Mouse (Mus musculus): ENCODE results near the gene H2-Oa. TPM values are rescaled to one million over a fixed set of nuclear protein-coding genes. Genes with fewer than 3 reads are reported as not detected.

H2-Oa gene
- total RNA-seq (2022), result 1 to 10 TPM in 2 of 4 experiments, not detected in 2; 2.6 to 3.6 TPM

- no peak for DNase-seq (ENCODE audit: low spot score in 2 of 2)
Measured at GRCm38 (mm10) chr17:34092197-34092875, at the start of gene H2-Oa. Gene H2-Oa (plus strand): TSS chr17:34092340.

DNA sequence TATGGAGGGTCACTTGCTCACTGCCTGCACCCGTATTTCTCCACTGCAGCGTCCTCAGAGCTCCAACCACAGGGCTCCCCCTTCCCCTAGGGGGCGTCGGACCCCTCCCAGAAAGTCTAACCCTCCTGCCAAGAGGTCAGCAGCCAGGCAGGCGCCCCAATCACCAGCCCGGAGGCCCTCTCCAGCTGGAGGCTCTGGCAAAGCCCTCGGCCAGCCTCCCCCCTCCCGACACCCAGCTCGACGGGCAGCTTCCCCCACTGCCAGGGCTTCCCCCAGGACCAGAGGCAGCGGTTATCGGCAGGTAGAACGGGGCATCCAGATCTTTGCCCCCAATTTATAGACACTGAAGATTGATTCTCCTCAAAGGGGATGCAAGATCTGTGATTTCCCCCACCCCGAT lies 46.2 kb upstream of the H2-Oa start:
- DNase-seq (ENCODE audit: low spot score in 2 of 2), result no peak

DNA sequence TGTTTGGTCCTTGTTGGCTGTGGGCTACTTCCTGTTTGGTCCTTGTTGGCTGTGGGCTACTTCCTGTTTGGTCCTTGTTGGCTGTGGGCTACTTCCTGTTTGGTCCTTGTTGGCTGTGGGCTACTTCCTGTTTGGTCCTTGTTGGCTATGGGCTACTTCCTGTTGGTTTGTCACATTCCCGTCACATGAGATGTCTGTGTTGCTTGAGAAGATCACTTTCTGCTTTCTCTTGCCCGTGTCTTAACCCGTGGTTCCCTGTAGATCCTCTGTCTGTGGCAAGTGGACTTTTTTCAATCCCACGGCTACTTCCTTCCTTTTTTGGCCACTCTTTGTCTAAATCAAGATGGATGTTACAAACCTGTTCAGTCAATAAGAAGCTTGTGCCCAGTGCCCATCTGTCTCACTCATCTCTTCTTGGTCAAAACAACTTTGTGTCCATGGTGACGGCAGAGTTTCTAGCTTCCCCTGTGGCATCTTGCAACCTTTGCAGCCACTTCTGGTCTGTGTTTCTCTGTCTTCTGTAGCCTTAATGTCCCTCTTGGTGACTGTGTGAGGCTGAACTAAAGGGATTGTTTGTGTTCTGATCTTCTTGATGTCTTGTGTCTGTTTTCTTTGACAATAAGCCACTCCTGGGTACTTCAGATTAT lies 44.6 kb upstream of the H2-Oa start:
- no peak for DNase-seq (ENCODE audit: low spot score in 2 of 2)

GRCm38 (mm10) chr17:34057224-34057623 lies 34.9 kb upstream of the H2-Oa start:
- DNase-seq (ENCODE audit: low spot score in 2 of 2), result no peak

- no peak for DNase-seq (ENCODE audit: low spot score in 2 of 2)
Measured at GRCm38 (mm10) chr17:34068864-34069263, 23.3 kb upstream of the H2-Oa start.

DNA sequence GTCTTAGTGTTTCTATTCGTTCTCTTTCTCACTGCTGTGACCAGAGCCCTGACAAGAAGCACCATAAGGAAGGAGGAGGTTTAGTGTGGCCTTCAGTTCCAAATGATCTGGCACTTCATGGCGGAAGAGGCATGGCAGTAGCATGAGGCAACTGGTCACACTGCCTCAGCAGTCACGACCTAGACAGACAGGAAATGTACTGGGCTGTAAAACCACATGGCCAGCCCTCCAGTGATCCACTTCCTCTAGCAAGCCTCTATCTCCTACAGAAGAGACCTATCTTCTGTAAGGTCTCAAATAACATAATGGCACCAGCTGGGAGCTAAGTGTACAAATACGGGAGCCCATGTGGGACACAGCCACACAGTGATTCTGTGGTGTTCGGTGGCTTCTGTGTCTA lies 20.0 kb upstream of the H2-Oa start:
- DNase-seq (ENCODE audit: low spot score in 2 of 2), result no peak

DNA sequence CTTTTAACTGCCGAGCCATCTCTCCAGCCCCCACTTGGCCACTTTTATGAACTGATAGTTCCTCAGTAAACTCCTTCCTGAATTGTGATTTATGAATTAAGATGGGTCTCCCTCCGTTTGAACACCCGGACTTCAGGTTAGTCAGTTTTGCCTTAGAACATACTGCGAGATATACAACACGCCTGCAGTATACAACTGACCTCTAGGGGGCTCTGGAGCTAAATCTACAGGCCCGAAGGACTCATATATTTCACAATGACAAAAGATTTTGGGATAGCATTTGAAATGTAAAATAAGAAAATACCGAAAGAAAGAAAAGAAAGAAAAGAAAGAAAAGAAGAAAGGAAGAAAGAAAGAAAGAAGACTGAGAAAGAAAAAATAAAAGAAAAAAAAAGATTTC lies 16.9 kb upstream of the H2-Oa start:
- DNase-seq (ENCODE audit: low spot score in 2 of 2), result peak in 1 of 2 experiments; percentile 79

DNA sequence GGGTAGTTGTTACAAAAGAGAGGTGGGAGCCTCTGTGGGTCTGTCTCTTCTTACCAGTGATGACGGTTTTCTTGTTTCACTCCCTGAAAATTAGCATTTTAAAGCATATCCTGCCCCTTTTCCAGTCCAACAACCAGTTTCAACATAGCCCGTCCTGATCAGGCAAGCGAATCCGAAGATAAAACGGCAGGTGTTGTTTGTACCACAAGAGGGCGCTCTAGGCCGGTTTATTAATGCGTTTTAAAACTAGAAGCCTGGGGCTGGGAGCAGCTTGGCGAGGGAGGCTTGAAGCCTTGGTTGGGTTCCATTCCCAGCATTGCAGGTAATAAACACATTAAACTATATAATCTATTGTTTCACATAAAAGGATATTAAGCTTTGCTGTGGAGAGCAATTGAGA lies 14.6 kb upstream of the H2-Oa start:
- DNase-seq (ENCODE audit: low spot score in 2 of 2), result peak; percentile 35 to 71

DNA sequence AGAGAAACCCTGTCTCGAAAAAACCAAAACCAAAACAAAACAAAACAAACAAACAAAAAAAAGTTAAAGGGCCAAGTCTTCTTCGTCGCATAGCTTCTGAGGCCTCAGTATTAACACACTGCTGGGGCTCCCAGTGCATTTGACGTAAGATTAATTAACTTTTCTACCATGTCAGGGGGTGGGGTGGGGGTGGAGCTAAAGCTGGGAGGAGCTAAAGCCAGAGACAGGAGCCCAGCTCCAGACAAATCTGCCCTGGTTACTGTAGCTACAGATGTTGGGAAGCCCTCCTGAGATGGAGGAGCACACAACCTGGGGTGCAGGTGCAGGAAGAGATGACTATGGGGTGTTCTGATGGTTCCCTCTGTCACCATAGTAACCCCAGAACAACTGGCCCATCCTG lies 14.0 kb upstream of the H2-Oa start:
- DNase-seq (ENCODE audit: low spot score in 2 of 2), result no peak

DNA sequence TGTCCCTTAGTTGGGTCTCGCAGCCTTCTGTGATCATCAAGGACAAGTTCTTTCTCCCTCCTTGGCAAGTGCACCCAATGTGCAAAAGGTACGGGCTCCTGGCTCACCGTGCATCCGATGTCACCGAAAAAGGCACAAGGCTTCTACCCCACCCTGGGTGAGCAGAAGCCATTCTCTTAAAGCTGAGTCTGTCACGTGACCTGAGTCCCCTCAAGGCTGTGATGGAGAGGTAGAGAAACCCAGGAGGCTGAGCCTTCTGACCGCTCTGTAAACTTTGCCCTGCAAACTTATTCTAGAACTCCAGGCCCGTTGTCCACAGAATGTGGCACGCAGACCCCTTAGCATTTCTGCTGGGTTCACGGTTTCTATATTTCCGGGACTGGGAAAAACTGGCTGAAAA lies 13.1 kb upstream of the H2-Oa start:
- DNase-seq (ENCODE audit: low spot score in 2 of 2), result no peak

GRCm38 (mm10) chr17:34079621-34080020 lies 12.5 kb upstream of the H2-Oa start:
- DNase-seq (ENCODE audit: low spot score in 2 of 2), result peak; percentile 19 to 49

DNA sequence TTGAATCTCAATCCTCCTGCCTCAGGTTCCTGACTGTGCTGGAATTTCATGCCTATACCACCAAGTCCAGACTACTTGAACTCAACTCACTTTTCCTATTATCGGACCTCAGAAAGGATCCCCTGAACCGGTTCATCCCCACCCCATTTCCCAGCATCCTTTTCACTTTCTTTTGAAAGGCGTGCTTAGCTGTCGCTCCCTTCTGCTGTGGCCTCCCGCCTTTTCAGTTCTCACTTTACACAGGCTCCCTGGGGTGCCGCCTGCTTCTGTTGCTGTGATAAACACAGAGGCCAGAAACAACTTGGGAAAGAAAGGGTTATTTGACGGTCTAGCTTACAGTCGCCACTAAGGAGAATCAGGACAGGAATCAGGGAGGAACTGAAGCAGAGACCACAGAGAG lies 9.0 kb upstream of the H2-Oa start:
- DNase-seq (ENCODE audit: low spot score in 2 of 2), result no peak

GRCm38 (mm10) chr17:34087386-34087785 lies 4.8 kb upstream of the H2-Oa start:
- no peak for DNase-seq (ENCODE audit: low spot score in 2 of 2)

- DNase-seq (ENCODE audit: low spot score in 2 of 2), result peak in 1 of 2 experiments; percentile 19
Measured at GRCm38 (mm10) chr17:34088124-34088523, 4.0 kb upstream of the H2-Oa start.

- DNase-seq (ENCODE audit: low spot score in 2 of 2), result no peak
Measured at GRCm38 (mm10) chr17:34090923-34091322, 1.2 kb upstream of the H2-Oa start.

DNA sequence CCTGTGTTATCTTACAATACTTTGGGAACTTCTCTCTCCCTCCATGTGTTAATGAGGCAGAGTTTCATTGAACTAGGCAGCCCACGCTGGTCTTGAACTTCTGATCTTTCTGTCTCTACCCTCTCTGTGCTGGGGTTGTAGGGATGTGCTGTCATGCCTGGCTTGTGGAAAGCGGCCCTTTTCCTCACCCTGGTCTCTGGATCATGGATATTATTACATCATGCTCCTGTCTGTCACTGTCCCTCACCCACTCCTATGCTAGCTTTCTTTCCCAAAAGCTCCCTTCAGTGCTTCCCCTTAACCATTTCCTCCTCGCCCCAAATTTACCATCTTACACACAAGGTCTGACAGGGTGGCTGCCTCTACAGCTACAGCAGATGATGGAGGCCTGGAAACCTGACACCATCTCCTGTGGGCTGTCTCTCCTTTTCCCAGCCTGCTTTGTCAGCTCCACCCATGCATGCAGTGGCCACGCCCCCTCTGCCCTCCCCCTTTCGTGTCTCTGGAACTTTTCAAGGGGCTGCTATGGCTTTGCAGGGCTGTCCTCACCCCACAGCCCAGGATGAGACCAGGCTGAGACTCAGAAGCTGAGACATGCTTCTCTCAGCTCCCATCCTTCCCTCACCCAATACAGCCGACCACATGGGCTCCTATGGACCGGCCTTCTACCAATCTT lies 1.2 kb downstream of the H2-Oa start:
- DNase-seq (ENCODE audit: low spot score in 2 of 2), result no peak

DNA sequence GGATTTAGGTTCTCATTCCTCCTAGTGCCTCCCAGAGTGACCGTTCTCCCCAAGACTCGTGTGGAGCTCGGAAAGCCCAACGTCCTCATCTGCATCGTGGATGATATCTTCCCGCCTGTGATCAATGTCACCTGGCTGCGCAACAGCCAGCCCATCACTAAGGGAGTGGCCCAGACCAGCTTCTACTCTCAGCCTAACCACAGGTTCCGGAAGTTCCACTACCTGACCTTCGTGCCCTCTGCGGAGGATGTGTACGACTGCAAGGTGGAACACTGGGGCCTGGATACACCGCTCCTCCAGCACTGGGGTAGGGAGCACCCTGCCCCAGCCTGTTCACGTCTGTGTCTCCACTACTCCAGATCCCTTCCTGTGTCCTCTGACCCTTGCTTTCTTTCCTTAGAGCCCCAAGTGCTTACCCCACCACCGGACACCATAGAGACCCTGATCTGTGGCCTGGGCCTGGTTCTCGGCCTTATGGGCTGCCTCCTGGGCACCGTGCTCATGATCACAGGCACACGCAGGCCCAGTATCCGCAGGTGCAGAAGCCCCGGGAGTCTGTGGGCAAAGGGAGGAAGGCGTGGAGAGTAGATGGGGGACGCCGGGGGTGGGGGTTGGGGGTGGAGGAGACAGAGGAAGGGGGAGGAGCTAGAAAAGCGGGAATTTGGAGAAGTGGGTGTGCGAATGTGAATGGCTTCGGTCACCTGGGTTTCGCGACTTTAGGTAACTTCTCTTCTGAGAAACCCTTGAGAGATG lies 2.3 kb downstream of the H2-Oa start:
- DNase-seq (ENCODE audit: low spot score in 2 of 2), result no peak

DNA sequence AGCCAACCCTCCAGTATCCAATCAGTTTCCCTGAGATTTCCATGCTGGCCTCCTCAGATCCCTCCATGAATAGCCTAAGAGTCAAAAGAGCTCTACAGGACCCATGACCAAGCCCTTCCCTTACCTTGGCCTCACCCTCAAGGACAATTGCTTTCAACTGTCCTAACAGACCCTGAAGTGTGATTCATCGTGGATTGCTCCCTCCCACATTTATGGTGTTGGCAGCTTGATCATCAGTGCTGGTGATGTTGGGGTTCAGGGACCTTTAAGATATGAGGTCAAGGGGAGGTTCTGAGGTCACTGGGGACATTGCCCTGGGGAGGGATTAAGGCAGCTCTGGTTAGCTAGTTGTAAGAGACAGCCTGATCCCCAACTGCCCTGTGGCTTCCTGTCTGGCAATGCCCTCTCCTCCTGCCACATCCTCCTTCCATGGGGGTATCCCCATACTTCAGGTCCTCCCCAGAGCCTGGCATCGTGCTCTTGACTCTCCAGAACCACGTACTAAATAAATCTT lies 4.4 kb downstream of the H2-Oa start:
- DNase-seq (ENCODE audit: low spot score in 2 of 2), result no peak

DNA sequence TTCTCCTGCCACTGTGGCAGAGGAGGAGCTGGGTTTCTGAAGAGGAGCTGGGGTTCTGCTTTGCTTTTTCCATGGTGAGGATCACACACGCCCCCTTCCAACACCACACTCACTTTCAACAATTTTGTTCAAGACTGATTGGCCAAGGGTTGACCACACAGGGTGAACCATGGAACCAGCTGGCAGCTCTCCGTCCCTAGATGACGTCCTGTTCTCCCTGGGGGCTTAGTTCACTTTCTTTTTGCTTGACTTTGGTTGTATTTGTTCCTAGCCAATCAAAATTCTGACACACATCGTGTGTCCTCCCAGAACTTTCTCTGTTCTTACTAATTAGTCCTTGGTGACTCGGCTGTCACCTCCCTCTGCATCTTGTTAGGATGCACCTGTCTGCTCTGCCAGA lies 5.1 kb downstream of the H2-Oa start:
- no peak for DNase-seq (ENCODE audit: low spot score in 2 of 2)

GRCm38 (mm10) chr17:34098709-34099479 lies 6.8 kb downstream of the H2-Oa start:
- DNase-seq (ENCODE audit: low spot score in 2 of 2), result no peak

DNA sequence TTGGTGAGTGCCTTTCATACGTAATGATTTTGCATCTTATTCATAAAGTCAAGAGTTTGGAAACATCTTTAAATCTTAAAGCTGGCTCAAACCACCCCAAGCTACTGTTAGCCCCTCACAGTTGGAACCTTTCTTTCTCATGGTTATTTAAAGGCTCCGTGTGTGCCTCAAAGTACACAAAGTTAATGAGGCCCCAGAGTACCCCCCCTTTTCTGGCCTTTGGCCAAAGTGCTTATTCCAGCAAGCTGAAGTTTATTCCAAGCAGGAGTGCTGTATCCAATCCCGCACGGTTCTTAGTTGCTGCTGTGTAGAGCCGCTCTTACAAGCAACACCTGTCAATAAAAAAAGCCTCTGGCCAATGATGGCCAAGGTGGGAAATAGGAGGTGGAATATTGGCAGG lies 7.4 kb downstream of the H2-Oa start:
- DNase-seq (ENCODE audit: low spot score in 2 of 2), result no peak
